Mouse (Mus musculus): ENCODE results near the gene Dnah12.

DNA sequence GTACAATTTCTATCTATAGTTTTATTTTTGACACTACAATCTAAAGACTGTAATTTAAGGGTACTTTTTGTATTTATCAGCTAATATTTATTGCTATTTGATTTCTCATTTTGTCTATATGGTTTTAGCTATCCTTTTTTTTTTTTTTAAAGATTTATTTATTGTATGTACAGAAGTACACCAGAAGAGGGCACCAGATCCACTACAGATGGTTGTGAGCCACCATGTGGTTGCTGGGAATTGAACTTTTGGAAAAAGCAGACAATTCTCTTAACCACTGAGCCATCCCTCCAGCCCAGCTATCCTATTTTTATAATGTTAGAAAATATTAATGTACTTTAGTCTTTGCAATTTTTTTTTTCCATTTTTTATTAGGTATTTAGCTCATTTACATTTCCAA is 4.8 kb downstream of the Dnah12 start:
- peak; percentile 42 for TF ChIP-seq CTCF (IDR thresholded peaks at IDR 0.05; ENCODE audit: low read depth)
- no peak for TF ChIP-seq EP300 (IDR thresholded peaks at IDR 0.05; ENCODE audit: low read depth)
